Mouse (Mus musculus): ENCODE measurements around the gene Nfam1.
"Not testable (repeated sequence)": the region's sequence is repeated elsewhere in the genome, so short reads cannot be mapped to it uniquely, and the experiment has no call there.

- not testable (repeated sequence) for TF ChIP-seq CTCF (IDR thresholded peaks at IDR 0.05; ENCODE audit: borderline replicate concordance, control insufficient read depth, extremely low read depth, insufficient read depth, low read length, poor library complexity); POLR2A (IDR thresholded peaks at IDR 0.05; ENCODE audit: control insufficient read depth, extremely low read depth, insufficient read depth, low read length, poor library complexity)
These were observed 29.5 kb upstream of the Nfam1 start for GRCm38 (mm10) chr15:83062582-83062981.

Data from thymus, adult 2 months (tissue).